Mouse (Mus musculus): ENCODE results near the gene Cacna1a. TPM values are rescaled to one million over a fixed set of nuclear protein-coding genes. Genes with fewer than 3 reads are reported as not detected.

Gene Cacna1a
- polyA plus RNA-seq, 1 experiment from 2014 or later, result 6.7 TPM

DNA sequence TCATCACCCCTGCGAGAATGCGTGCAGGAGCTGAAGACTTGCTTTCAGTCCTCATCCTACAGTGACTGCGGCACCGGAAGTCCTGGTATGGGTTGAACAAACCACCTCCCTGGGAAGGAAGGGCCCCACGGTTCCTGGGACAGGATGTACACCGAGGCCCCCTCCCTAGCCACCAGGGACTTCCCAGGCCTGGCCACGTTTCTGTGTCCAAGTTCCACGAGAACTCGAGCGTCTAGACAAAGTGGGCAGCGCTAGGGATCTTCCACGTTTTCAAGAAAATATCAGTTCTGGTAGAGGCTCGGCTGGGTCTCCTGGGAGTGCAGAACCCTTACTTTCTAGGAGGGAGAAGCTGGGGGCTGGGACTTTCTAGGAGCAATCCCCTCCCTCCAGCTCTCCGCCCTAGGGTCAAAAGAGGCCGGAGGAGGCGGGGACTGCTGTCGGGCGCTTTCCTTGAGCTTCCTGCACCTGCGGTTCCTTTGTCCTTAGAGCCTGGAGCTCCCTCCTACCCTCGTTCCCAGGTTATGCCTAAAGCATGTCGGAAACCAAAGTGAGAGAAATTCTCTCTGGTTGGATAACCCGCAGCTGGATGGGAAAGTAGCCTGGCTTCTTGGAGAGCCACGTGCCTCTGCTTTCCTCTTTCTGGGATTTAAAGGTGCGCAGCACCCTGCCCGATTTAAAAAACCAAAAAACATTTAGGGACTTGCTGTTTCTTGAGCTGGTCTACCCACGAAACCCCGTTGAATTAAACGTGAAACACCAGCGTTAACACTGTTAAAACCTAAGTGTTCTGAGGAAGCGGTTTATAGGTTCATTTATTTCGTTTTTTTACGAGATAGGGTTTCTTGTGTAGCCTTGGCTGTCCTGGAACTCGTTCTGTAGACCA lies 271.9 kb downstream of the Cacna1a start:
- Histone ChIP-seq H3K4me3 (ENCODE audit: low read depth, low read length) (peak overlapping the region; percentile 98), H3K9ac (replicated peaks; ENCODE audit: low read depth, low read length) (peak overlapping the region; percentile 92), H3K27me3 (ENCODE audit: control insufficient read depth, insufficient read depth, low read length) (no peaks in the 10 kb centered on the region), H3K4me1 (ENCODE audit: control insufficient read depth, insufficient read depth, low read length) (peaks cover 37% of the 10 kb centered on the region), H3K36me3 (ENCODE audit: control insufficient read depth, insufficient read depth, low read length) (no peaks in the 10 kb centered on the region), H3K4me2 (replicated peaks; ENCODE audit: low read depth, low read length) (peak overlapping the region; percentile 66), H3K27ac (ENCODE audit: low read length) (peak overlapping the region; percentile 97), H3K9me3 (ENCODE audit: control insufficient read depth, low read depth, low read length) (no peaks in the 10 kb centered on the region)
- 2% methylated on average over 33 of the region's 33 CpGs for WGBS
- ATAC-seq (ENCODE audit: insufficient number of reproducible peaks, insufficient read depth, low FRiP score, low read depth), result no peak

DNA sequence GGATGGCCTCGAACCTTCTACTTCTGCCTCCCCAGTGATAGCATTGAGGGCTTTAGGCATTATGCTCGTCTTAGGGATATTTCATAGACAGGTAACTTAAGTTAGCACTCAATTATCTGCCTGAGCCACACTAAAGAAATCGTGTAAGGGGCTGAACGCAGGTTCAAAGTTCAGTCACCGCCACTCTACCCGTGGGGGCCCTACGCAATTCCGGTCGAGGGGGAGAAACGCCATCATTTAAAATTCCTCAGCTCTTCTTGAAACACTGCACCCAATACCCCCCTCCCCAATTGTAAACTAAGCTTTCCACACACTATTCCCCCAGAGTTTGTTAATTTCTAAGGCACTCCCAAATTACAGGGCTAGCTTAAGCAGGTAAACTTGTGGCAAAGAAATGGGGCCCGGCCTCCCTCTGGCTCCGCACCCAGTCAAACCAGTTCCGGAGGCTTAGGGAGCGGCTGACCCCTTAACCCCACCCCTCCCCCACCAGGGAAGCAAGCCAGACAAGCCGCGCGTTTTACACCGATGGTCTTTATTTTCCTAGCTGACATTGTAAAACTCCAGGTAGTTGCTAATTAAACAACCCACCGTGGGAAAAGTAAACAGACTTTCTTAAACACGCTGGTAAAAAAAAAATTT lies 272.7 kb downstream of the Cacna1a start:
- H3K36me3 ChIP-seq (ENCODE audit: control insufficient read depth, insufficient read depth, low read length), result no peaks in the 10 kb centered on the region
- peak overlapping the region; percentile 98 for H3K4me3 ChIP-seq (ENCODE audit: low read depth, low read length)
- peak overlapping the region; percentile 66 for H3K4me2 ChIP-seq (replicated peaks; ENCODE audit: low read depth, low read length)
- peaks cover 36% of the 10 kb centered on the region for H3K4me1 ChIP-seq (ENCODE audit: control insufficient read depth, insufficient read depth, low read length)
- no peaks in the 10 kb centered on the region for H3K9me3 ChIP-seq (ENCODE audit: control insufficient read depth, low read depth, low read length)
- WGBS, result under 1% methylated on average over 20 of the region's 20 CpGs
- H3K27ac ChIP-seq (ENCODE audit: low read length), result peak overlapping the region; percentile 97
- no peak for ATAC-seq (ENCODE audit: insufficient number of reproducible peaks, insufficient read depth, low FRiP score, low read depth)
- H3K27me3 ChIP-seq (ENCODE audit: control insufficient read depth, insufficient read depth, low read length), result no peaks in the 10 kb centered on the region
- H3K9ac ChIP-seq (replicated peaks; ENCODE audit: low read depth, low read length), result peak overlapping the region; percentile 92

DNA sequence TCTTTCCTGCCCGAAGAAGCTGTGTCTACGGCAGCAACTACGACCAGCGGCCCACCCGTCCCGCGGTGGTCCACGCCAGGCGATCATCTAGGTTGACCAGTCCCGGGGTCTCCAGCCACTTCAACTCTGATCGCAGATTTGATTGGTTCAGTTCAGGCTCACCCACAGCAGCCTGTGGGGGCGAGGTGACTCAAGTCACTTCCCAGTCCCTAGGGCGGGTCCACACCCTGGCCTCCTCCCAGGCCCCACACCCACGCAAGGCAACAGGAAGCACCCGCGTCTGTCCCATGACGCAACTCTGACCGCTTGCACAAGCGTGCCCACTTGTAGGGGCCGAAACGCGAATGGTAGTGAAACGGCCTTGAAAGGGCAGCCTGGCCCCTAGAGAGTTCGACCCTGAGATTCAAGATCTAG lies 273.2 kb downstream of the Cacna1a start:
- peaks cover 33% of the 10 kb centered on the region for H3K4me1 ChIP-seq (ENCODE audit: control insufficient read depth, insufficient read depth, low read length)
- H3K27ac ChIP-seq (ENCODE audit: low read length), result peak overlapping the region; percentile 97
- no peaks in the 10 kb centered on the region for H3K36me3 ChIP-seq (ENCODE audit: control insufficient read depth, insufficient read depth, low read length)
- peak; percentile 26; the same call in 1 of the 2 replicates for ATAC-seq (ENCODE audit: insufficient number of reproducible peaks, insufficient read depth, low FRiP score, low read depth)
- 2% methylated on average over 24 of the region's 24 CpGs for WGBS
- H3K4me3 ChIP-seq (ENCODE audit: low read depth, low read length), result peak overlapping the region; percentile 98
- peak overlapping the region; percentile 66 for H3K4me2 ChIP-seq (replicated peaks; ENCODE audit: low read depth, low read length)
- no peaks in the 10 kb centered on the region for H3K27me3 ChIP-seq (ENCODE audit: control insufficient read depth, insufficient read depth, low read length)
- H3K9me3 ChIP-seq (ENCODE audit: control insufficient read depth, low read depth, low read length), result no peaks in the 10 kb centered on the region
- peak overlapping the region; percentile 92 for H3K9ac ChIP-seq (replicated peaks; ENCODE audit: low read depth, low read length)

DNA sequence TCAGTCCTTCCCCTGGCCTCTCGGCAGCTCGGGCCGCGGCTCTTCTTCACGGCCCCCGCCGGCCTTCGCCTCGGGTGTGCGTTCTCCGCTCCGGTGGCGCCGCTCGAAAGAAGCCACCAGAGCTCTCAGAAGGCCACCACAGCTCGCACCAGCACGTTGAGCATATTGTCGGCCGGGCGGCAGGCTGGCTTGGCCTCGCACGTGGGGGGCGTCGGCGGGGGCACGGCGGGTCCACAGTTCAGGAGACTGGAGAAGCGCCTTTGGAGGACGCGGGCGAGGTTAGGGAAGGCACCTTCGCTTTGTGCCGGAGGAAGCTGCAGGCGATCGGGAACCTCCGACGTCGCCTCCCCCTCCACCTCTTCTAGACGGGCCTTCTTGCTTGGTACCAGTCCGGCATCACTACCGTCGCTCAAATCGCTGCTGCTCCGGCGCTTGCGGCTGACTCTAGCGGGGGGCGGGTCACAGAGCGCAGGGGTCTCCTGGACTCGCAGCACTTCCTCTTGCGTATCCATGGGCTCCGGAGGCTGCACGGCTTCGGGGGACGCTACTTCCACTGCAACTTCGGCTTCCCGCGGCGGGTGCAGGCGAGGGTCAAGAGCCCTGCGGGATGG lies 273.8 kb downstream of the Cacna1a start:
- peak overlapping the region; percentile 66 for H3K4me2 ChIP-seq (replicated peaks; ENCODE audit: low read depth, low read length)
- peak overlapping the region; percentile 98 for H3K4me3 ChIP-seq (ENCODE audit: low read depth, low read length)
- ATAC-seq (ENCODE audit: insufficient number of reproducible peaks, insufficient read depth, low FRiP score, low read depth), result no peak
- H3K36me3 ChIP-seq (ENCODE audit: control insufficient read depth, insufficient read depth, low read length), result no peaks in the 10 kb centered on the region
- H3K27ac ChIP-seq (ENCODE audit: low read length), result peak overlapping the region; percentile 97
- no peaks in the 10 kb centered on the region for H3K27me3 ChIP-seq (ENCODE audit: control insufficient read depth, insufficient read depth, low read length)
- H3K9ac ChIP-seq (replicated peaks; ENCODE audit: low read depth, low read length), result peak overlapping the region; percentile 92
- WGBS, result under 1% methylated on average over 61 of the region's 61 CpGs
- no peaks in the 10 kb centered on the region for H3K9me3 ChIP-seq (ENCODE audit: control insufficient read depth, low read depth, low read length)
- H3K4me1 ChIP-seq (ENCODE audit: control insufficient read depth, insufficient read depth, low read length), result peaks cover 29% of the 10 kb centered on the region

DNA sequence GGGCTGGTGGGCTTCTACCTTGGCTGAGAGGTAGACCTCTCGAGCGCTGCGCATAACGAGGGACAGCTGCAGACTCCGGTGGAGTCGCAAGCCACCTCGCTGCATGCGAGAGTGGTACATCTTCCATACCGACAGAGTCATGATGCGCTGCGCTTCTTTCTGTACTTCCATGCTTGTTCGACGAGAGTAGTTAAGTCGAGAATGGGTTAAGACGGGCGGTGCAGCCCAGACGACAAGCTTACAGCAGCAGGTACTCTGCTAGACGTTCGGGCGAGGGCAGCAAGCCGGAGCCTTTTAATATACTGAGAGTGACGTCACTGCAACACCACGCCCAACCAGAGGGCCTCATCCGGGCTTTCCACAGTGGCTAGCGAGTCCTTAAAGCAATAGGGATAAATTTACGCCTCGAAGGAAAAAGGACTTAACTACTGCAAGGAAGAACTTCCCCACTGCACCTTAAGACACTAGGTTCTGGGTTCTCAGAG lies 274.4 kb downstream of the Cacna1a start, which contains the start of gene Ier2:
TSS of gene Ier2 (minus strand) at position 272 of the 485 bp plus-strand sequence.
- H3K4me3 ChIP-seq (ENCODE audit: low read depth, low read length), result peak within 1 kb of the TSS; percentile 98
- no peaks in the 10 kb centered on the region for H3K9me3 ChIP-seq (ENCODE audit: control insufficient read depth, low read depth, low read length)
- H3K4me2 ChIP-seq (replicated peaks; ENCODE audit: low read depth, low read length), result peak within 1 kb of the TSS; percentile 66
- no peaks in the 10 kb centered on the region for H3K27me3 ChIP-seq (ENCODE audit: control insufficient read depth, insufficient read depth, low read length)
- H3K9ac ChIP-seq (replicated peaks; ENCODE audit: low read depth, low read length), result peak within 1 kb of the TSS; percentile 92
- peak within 1 kb of the TSS; percentile 97 for H3K27ac ChIP-seq (ENCODE audit: low read length)
- no peaks in the 10 kb centered on the region for H3K36me3 ChIP-seq (ENCODE audit: control insufficient read depth, insufficient read depth, low read length)
- H3K4me1 ChIP-seq (ENCODE audit: control insufficient read depth, insufficient read depth, low read length), result peaks cover 29% of the 10 kb centered on the region
- under 1% methylated on average over 27 of the region's 27 CpGs for WGBS
- ATAC-seq (ENCODE audit: insufficient number of reproducible peaks, insufficient read depth, low FRiP score, low read depth), result peak; percentile 82

DNA sequence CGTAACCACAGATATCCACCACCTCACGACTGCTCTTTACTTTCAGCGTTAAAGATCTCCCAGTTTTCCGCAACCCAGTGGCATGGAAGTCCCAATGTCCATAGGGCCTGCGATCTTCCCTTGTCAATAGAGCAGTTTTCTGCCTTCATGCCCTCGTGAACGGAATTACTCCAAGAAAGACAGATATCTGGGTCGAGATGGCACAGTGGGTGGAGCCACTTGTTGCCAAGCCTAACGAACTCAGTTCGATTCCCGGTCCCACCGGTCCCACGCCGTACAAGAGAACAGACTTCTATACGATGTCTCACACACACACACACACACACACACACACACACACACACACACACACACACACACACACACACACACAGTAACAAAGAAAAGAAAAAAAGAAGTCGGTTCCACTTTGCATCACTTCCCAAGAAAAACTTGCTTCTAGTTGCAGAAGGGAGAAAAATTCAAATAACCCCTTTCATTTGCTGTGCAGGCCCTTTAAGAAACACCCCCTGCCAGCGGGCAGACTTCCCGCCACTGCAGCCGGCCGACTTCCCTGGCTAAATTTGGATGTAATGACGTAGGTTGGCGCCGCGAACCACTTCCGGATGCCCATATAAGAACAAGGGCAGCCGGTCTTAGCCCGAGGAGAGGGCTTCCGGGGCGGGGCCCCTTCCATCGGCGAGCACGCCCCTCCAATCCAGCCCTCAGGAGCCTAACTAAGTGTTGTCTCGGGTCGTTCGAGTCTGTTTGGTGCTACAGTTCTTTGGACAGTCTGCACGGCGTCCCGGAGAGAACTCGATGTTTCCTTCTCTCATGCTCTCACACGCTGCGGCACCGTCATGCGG lies 275.5 kb downstream of the Cacna1a start:
- H3K9me3 ChIP-seq (ENCODE audit: control insufficient read depth, low read depth, low read length), result no peaks in the 10 kb centered on the region
- no peaks in the 10 kb centered on the region; the same call in 1 of the 2 replicates for H3K36me3 ChIP-seq (ENCODE audit: control insufficient read depth, insufficient read depth, low read length)
- H3K4me1 ChIP-seq (ENCODE audit: control insufficient read depth, insufficient read depth, low read length), result peaks cover 27% of the 10 kb centered on the region
- peak; percentile 84 for ATAC-seq (ENCODE audit: insufficient number of reproducible peaks, insufficient read depth, low FRiP score, low read depth)
- peak overlapping the region; percentile 92 for H3K9ac ChIP-seq (replicated peaks; ENCODE audit: low read depth, low read length)
- peak overlapping the region; percentile 66 for H3K4me2 ChIP-seq (replicated peaks; ENCODE audit: low read depth, low read length)
- H3K4me3 ChIP-seq (ENCODE audit: low read depth, low read length), result peak overlapping the region; percentile 98
- WGBS, result 3% methylated on average over 43 of the region's 43 CpGs
- H3K27ac ChIP-seq (ENCODE audit: low read length), result peak overlapping the region; percentile 97
- no peaks in the 10 kb centered on the region for H3K27me3 ChIP-seq (ENCODE audit: control insufficient read depth, insufficient read depth, low read length)

DNA sequence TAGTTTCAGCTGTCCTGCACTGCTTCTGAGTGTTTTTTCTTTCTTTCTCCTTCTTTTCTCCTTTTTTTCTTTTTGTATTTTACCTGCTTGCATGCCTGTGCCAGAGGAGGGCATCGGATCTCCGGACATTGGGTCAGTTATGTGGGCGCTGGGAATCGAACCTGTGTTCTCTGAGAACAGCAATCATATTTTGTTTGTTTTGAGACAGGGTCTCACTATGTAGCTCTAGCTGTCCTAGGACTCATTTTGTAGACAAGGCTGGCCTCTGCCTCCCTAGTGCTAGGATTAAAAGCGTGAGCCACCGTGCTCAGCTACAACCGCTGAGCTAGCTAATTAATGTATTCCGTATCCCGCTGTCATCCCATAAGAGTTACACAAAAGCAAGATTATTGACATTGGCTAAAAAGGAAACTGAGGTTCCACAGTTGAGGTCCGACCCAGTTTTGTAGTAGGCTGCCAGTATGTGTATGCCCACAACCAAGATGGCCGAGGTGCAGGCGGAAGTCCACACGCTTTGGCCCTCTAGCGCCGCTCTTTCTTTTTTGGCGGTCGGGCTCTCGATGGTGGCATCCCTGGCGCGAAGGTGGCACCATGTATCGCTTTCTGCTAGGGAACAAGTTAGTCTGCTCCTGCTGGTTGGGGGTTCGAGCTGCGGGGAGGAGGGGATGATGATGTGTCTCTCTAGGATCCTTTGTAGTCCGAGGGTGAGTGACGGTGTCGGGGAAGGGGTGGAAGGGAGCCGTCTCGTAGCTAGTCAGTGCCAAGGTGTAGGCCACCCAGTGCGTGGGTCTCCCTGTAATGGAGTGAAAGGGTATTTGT lies 276.5 kb downstream of the Cacna1a start:
- Histone ChIP-seq H3K27me3 (ENCODE audit: control insufficient read depth, insufficient read depth, low read length) (no peaks in the 10 kb centered on the region), H3K36me3 (ENCODE audit: control insufficient read depth, insufficient read depth, low read length) (no peaks in the 10 kb centered on the region; the same call in 1 of the 2 replicates), H3K9ac (replicated peaks; ENCODE audit: low read depth, low read length) (peak overlapping the region; percentile 54), H3K27ac (ENCODE audit: low read length) (peak overlapping the region; percentile 96), H3K4me2 (replicated peaks; ENCODE audit: low read depth, low read length) (peak overlapping the region; percentile 66), H3K4me1 (ENCODE audit: control insufficient read depth, insufficient read depth, low read length) (peaks cover 22% of the 10 kb centered on the region), H3K9me3 (ENCODE audit: control insufficient read depth, low read depth, low read length) (no peaks in the 10 kb centered on the region), H3K4me3 (ENCODE audit: low read depth, low read length) (peak overlapping the region; percentile 98)
- peak; percentile 8; the same call in 1 of the 2 replicates for ATAC-seq (ENCODE audit: insufficient number of reproducible peaks, insufficient read depth, low FRiP score, low read depth)
- under 1% methylated on average over 29 of the region's 29 CpGs for WGBS
